Mouse (Mus musculus): ENCODE results near the gene Tmem63b.

GRCm38 (mm10) chr17:45710407-45710806, 23.7 kb upstream of the Tmem63b start:
- TF ChIP-seq MAFK (IDR thresholded peaks at IDR 0.05; ENCODE audit: insufficient read depth, low read depth, low read length) (no peak), ZC3H11A (IDR thresholded peaks at IDR 0.05; ENCODE audit: borderline replicate concordance, low read depth, low read length) (no peak), ZNF384 (IDR thresholded peaks at IDR 0.05; ENCODE audit: low read depth, low read length) (no peak), CHD2 (IDR thresholded peaks at IDR 0.05; ENCODE audit: low read depth, low read length) (no peak)

Measured in ES-E14 (cell line).